Mouse (Mus musculus) erythroblast, embryonic 14.5 days (primary cell): Measurements from ENCODE around the gene Gm7247.

Experiments used
- GATA1 ChIP-seq: IDR thresholded peaks from 2 replicates; pipeline ENCODE4 v1.6.1; 2012; ENCODE audit warnings: low read length, inconsistent platforms, mixed read lengths
- TAL1 ChIP-seq: IDR thresholded peaks from 3 replicates; pipeline ENCODE4 v1.6.1; 2012; ENCODE audit warnings: low read length, inconsistent platforms, mixed read lengths

GRCm38 (mm10) chr14:51434546-51434945 is 73.0 kb downstream of the Gm7247 start:
- TF ChIP-seq GATA1: no peak
- TF ChIP-seq TAL1: no peak
